Mouse (Mus musculus): ENCODE data around the gene Vps45. TPM values are rescaled to one million over a fixed set of nuclear protein-coding genes. Genes with fewer than 3 reads are reported as not detected.
A peak's percentile ranks its signal among the peaks of the same experiment; 100 is the strongest.

Gene Vps45
- 35.8 and 37.0 TPM in 2 replicates for polyA plus RNA-seq (2015; fragmentation: Nextera tagmentation; extraction: Ambion mirVana)

DNA sequence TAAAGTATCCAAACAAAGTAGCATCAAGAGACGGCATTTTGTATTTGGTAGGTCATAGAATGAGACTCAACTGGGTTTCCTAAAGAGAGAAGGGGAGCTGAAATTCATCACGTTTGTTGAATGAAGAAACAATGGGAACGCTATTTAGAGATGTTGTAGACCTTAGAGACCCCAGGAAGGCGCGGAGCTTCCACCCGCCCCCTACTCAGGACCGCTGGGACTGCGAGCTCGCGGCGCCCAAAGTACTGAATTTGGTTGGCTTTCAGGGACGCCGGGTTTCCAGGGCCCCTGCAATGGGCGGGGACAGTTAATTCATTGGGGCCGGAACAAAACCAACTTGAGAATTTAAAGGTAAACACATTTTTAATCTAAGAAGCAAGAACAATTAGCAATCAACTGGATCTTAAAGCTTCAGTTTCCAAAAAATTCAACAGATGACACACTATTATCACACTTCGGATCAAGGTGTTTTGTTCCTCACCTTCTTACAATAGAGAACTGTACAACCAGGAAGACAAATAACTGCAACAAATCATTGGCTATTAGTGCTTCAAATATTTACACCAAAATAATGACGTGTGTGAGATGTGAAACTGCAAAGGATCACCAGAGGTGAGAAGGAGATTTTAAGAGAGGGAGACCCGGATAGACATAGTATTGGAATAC lies at the start of gene Vps45:
Vps45 (minus strand) TSS at position 236 of the 666 bp plus-strand sequence.
- peak; percentile 65; the same call in 1 of the 2 replicates for ATAC-seq (ENCODE audit: insufficient number of reproducible peaks, low FRiP score, low TSS enrichment, low read depth)
- Histone ChIP-seq H3K4me1 (peaks cover 7% of the 10 kb centered on the region; the same call in 1 of the 2 replicates), H3K9me3 (no peaks in the 10 kb centered on the region), H3K36me3 (no peaks in the 10 kb centered on the region), H3K4me3 (peak within 1 kb of the TSS; percentile 72), H3K9ac (peak within 1 kb of the TSS; percentile 60), H3K27me3 (no peaks in the 10 kb centered on the region), H3K4me2 (peak within 1 kb of the TSS; percentile 73), H3K27ac (peak within 1 kb of the TSS; percentile 92)
- 1% methylated on average over 18 of the region's 18 CpGs for WGBS

DNA sequence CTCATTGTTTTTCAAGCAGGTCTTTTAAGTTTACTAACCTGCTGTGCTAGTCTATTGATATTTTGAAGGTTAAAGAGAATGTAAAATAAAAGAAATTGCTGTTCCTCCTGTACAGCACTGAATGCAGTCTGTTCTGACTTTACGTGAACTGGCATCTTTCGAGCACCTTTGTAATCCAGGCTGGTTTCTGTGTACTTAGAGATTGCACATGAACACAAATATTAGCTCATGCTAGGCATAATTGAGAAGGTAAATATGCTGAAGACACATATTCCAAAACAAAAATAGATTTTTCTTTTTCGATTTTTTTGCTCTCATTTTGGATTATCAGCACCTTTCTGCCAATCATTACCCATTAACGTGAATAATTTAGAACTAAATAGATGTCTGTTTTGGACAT lies 47.9 kb upstream of the Vps45 start:
- Histone ChIP-seq H3K4me1 (peaks cover 19% of the 10 kb centered on the region), H3K27ac (no peak overlapping the region), H3K4me3 (no peak overlapping the region), H3K9me3 (no peaks in the 10 kb centered on the region), H3K9ac (no peak overlapping the region), H3K4me2 (no peak overlapping the region), H3K27me3 (no peaks in the 10 kb centered on the region), H3K36me3 (no peaks in the 10 kb centered on the region)
- ATAC-seq (ENCODE audit: insufficient number of reproducible peaks, low FRiP score, low TSS enrichment, low read depth) = no peak
- WGBS = 84% methylated on average over 4 of the region's 4 CpGs

DNA sequence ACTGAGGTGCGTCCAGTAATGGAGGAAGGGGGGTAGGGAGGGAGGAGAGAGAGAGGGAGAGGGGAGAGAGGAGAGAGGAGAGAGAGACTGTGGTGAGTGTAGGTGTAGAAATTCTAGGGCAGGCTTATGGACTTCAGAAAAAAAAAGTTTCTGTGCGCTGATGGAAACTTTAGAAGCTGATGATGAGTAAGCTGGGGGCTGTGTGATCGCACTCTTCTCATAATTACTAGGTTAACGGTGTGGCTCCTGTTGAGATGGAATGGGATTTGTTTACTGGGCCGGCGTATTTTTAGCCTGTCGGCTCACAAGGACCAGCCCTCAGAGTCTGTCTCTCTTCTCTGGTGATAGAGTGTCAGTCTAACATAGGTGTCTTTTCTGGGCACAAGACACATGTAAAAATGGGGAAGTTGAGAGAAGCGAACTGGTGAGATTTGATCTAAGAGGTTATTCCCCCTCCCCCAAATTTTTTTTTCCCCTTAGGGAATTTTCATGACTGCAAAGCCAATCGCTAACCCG lies 47.0 kb upstream of the Vps45 start:
- peak overlapping the region; percentile 94 for H3K4me3 ChIP-seq
- peak overlapping the region; percentile 95 for H3K27ac ChIP-seq
- 5% methylated on average over 10 of the region's 10 CpGs for WGBS
- H3K9me3 ChIP-seq = no peaks in the 10 kb centered on the region
- H3K4me1 ChIP-seq = peaks cover 19% of the 10 kb centered on the region
- no peaks in the 10 kb centered on the region for H3K27me3 ChIP-seq
- no peaks in the 10 kb centered on the region for H3K36me3 ChIP-seq
- peak; percentile 31; the same call in 1 of the 2 replicates for ATAC-seq (ENCODE audit: insufficient number of reproducible peaks, low FRiP score, low TSS enrichment, low read depth)
- peak overlapping the region; percentile 84 for H3K9ac ChIP-seq
- H3K4me2 ChIP-seq = peak overlapping the region; percentile 76

DNA sequence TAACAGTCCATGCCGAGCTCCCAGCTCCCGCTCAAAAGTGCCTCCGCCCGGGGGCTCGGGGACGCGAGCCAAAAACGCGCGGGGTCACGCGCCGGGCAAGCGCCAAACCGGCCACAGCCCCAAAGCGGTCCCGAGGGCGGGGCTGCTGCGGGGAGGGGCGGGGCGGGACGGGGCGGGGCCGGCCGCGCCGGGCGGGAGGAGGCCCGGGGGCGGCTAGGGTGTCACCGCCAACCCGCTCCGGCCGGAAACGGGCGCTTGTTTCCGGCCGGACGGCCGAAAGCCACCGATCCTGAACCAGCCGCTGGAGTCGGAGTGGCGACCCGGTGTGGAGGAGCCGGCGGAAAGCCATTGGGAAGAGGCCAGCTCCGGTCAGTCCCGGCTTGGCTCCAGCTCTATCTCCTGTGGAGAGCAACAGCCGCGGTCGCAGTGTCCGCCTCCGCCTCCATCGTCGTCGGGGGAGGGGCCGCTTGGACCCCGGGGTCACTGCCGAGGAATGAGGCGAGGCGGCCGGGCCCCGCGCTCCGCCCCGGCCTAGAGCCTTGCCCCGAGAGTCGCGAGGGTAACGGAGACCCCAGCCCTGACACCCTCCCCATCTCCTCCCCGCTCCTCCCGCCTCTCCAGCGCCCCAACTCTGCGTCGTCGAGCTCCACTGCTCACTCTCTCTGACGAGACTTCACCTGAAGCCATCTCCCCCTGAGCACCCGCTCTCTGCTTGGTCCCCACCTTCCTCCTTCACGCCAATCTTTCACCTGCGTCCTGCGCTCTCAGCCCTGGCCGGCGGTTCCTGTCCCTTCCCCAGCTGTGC lies 46.2 kb upstream of the Vps45 start, which contains the start of gene Otud7b:
Otud7b (plus strand) TSS at position 267 of the 805 bp plus-strand sequence.
- Histone ChIP-seq H3K9ac (peak within 1 kb of the TSS; percentile 84), H3K9me3 (no peaks in the 10 kb centered on the region), H3K27me3 (no peaks in the 10 kb centered on the region), H3K4me3 (peak within 1 kb of the TSS; percentile 94), H3K36me3 (no peaks in the 10 kb centered on the region), H3K27ac (peak within 1 kb of the TSS; percentile 95), H3K4me2 (peak within 1 kb of the TSS; percentile 76), H3K4me1 (peaks cover 19% of the 10 kb centered on the region)
- under 1% methylated on average over 80 of the region's 84 CpGs for WGBS
- ATAC-seq (ENCODE audit: insufficient number of reproducible peaks, low FRiP score, low TSS enrichment, low read depth) = peak; percentile 86

DNA sequence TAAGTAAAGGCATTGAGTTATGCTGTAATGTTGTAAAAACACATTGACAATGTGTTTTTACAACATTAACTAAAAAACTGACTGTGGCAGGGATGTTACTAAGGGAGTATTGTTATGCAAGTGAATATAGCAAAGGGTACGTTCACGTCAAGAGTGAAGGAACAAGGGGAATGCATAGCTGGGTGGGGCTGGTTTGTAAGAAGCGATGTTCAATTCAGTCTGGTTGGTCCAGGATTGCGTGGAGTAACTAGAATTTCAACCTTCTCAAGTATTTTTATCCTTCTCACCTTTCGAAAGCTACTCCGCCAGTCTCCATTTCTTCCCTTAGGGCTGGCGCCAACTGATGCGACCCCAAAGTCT lies 45.6 kb upstream of the Vps45 start:
- H3K4me3 ChIP-seq = peak overlapping the region; percentile 94
- under 1% methylated on average over 8 of the region's 8 CpGs for WGBS
- peak; percentile 33; the same call in 1 of the 2 replicates for ATAC-seq (ENCODE audit: insufficient number of reproducible peaks, low FRiP score, low TSS enrichment, low read depth)

DNA sequence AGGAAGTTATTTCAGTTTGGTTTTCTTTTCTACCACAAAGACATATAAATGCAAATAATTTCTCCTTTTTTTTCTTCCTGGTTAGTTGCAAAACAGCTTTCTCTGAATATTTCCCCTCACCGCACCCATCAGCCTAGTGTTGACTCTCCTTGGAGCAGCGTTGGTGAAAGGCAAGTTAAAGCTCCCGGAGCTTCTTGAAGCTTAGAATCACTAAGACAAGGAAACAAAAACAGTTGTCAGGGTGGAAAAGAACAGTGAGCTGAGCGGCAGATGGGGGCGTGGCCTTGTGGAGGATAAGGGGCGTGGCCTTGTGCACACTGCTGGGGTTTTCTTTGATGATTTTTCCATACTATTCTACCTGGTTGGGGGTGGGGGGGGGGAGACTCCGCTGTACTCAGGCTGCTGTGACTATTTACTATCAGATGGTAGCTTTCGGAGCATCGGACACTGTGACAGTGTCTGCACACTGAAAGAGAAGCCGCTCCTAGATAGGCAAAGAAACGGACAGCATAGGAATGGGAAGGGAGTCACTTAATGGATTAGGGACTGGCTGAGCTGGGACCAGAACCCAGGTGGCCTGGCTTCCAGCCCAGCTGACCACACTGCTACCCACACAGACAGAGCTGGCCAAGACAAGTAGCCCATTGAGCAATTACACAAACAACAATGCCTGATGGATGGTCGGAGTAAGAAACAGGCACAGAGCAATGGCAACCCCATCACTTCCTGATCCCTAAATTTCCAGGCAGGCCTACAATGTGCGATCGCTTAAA lies 44.0 kb upstream of the Vps45 start:
- Histone ChIP-seq H3K9ac (no peak overlapping the region), H3K4me1 (peaks cover 21% of the 10 kb centered on the region), H3K4me2 (peak overlapping the region; percentile 36), H3K4me3 (peak overlapping the region; percentile 9; the same call in 1 of the 2 replicates), H3K27ac (no peak overlapping the region), H3K9me3 (no peaks in the 10 kb centered on the region), H3K27me3 (no peaks in the 10 kb centered on the region), H3K36me3 (no peaks in the 10 kb centered on the region)
- WGBS = 29% methylated on average over 14 of the region's 14 CpGs
- peak; percentile 27; the same call in 1 of the 2 replicates for ATAC-seq (ENCODE audit: insufficient number of reproducible peaks, low FRiP score, low TSS enrichment, low read depth)

More for the DNA sequence above, 45.6 kb upstream of the Vps45 start:
- Histone ChIP-seq H3K9me3 (no peaks in the 10 kb centered on the region), H3K9ac (peak overlapping the region; percentile 84; the same call in 1 of the 2 replicates), H3K4me1 (peaks cover 19% of the 10 kb centered on the region), H3K27ac (peak overlapping the region; percentile 95), H3K4me2 (peak overlapping the region; percentile 76), H3K27me3 (no peaks in the 10 kb centered on the region), H3K36me3 (no peaks in the 10 kb centered on the region)

DNA sequence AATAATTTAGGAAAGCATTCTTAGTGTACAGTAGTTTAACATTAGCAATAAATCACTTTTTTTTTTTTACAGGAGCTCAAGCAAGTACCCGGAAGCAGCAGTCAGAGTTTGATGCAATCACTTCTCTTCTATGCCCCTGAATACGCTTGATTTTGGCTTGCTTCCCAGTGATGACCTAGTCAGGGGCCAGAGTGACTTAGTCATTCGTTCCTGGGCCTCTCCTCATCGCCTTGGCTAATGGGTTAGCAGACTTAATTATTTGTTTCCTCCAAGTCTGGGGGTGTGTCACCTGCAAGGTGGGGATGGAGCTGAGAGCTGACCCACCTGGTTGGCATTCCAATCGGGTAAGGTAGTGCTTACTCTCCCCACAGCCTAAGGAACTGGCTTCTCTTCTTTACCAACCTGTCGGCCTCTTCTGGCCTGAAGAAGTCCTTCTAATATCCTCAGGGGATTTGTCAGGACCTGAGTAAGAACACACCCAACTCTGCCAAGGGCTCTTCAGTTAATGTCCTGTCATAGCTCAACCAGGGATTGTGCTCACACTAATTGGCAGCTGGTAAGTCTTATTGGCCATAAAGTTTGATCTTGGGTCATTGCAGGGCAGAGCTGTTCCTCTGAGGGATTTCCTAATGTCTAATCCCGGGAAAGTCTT lies 40.5 kb upstream of the Vps45 start:
- Histone ChIP-seq H3K9ac (no peak overlapping the region), H3K27me3 (no peaks in the 10 kb centered on the region), H3K9me3 (no peaks in the 10 kb centered on the region), H3K4me2 (no peak overlapping the region), H3K4me3 (no peak overlapping the region), H3K27ac (no peak overlapping the region), H3K36me3 (no peaks in the 10 kb centered on the region), H3K4me1 (peaks cover 15% of the 10 kb centered on the region)
- 38% methylated on average over 7 of the region's 7 CpGs for WGBS
- ATAC-seq (ENCODE audit: insufficient number of reproducible peaks, low FRiP score, low TSS enrichment, low read depth) = no peak

DNA sequence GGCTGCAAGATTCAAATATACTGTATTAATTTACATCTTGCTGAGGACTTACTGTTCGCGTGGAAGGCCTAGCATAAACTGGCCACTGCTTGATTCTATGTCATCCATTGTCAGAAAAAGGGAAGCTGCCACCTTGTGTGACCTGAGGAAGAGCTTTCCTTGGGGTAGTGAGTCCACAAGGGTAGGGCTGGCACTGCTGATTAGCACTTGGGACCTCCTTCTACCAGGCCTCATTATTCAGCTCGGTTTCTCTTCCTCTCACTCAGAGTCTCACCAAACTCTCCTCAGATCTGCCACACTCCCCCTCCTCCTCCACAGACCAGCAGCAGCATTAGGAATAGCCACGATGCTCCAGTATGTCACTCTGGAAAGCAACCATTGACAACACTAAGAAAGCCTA lies 39.9 kb upstream of the Vps45 start:
- WGBS = 60% methylated on average over 4 of the region's 4 CpGs
- H3K9ac ChIP-seq = no peak overlapping the region
- H3K27me3 ChIP-seq = no peaks in the 10 kb centered on the region
- H3K36me3 ChIP-seq = no peaks in the 10 kb centered on the region
- no peaks in the 10 kb centered on the region for H3K9me3 ChIP-seq
- H3K4me3 ChIP-seq = no peak overlapping the region
- peaks cover 14% of the 10 kb centered on the region for H3K4me1 ChIP-seq
- H3K27ac ChIP-seq = no peak overlapping the region
- no peak overlapping the region for H3K4me2 ChIP-seq
- ATAC-seq (ENCODE audit: insufficient number of reproducible peaks, low FRiP score, low TSS enrichment, low read depth) = no peak

- no peaks in the 10 kb centered on the region for H3K9me3 ChIP-seq
- H3K4me2 ChIP-seq = no peak overlapping the region
- H3K9ac ChIP-seq = no peak overlapping the region
- H3K27me3 ChIP-seq = no peaks in the 10 kb centered on the region
- no peak overlapping the region for H3K27ac ChIP-seq
- ATAC-seq (ENCODE audit: insufficient number of reproducible peaks, low FRiP score, low TSS enrichment, low read depth) = no peak
- H3K4me1 ChIP-seq = peaks cover 2% of the 10 kb centered on the region; the same call in 1 of the 2 replicates
- WGBS = 81% methylated on average over 13 of the region's 13 CpGs
- no peaks in the 10 kb centered on the region for H3K36me3 ChIP-seq
- no peak overlapping the region for H3K4me3 ChIP-seq
Measured at GRCm38 (mm10) chr3:96094203-96094602, 35.9 kb upstream of the Vps45 start.

DNA sequence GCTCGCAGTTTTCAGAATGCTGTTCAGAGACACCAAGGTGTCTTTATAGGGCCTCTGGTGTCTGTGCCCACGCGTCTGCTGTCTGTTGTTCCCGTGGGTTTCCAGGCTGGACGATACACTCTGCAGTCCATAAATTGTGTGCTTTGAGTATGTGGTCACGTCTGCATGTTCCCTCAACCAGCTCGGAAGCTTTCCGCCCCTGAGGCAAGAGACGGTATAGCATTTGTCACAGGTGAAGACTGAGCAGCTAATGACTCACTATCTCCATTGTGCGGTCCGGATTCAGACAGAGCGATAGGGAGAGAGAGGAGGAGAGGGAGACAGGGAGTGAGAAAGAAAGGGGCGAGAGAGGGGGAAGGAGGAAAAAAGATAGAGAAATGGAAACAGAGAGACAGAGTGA lies 35.2 kb upstream of the Vps45 start:
- Histone ChIP-seq H3K4me3 (no peak overlapping the region), H3K4me2 (no peak overlapping the region), H3K27me3 (no peaks in the 10 kb centered on the region), H3K36me3 (no peaks in the 10 kb centered on the region), H3K27ac (no peak overlapping the region), H3K4me1 (no peaks in the 10 kb centered on the region), H3K9me3 (no peaks in the 10 kb centered on the region), H3K9ac (no peak overlapping the region)
- ATAC-seq (ENCODE audit: insufficient number of reproducible peaks, low FRiP score, low TSS enrichment, low read depth) = no peak
- WGBS = 59% methylated on average over 13 of the region's 13 CpGs

GRCm38 (mm10) chr3:96091966-96092365 lies 33.7 kb upstream of the Vps45 start:
- H3K4me3 ChIP-seq = no peak overlapping the region
- no peaks in the 10 kb centered on the region for H3K4me1 ChIP-seq
- H3K9ac ChIP-seq = no peak overlapping the region
- ATAC-seq (ENCODE audit: insufficient number of reproducible peaks, low FRiP score, low TSS enrichment, low read depth) = no peak
- no peaks in the 10 kb centered on the region for H3K9me3 ChIP-seq
- no peak overlapping the region for H3K4me2 ChIP-seq
- WGBS = 43% methylated on average over 6 of the region's 6 CpGs
- no peak overlapping the region for H3K27ac ChIP-seq
- no peaks in the 10 kb centered on the region for H3K36me3 ChIP-seq
- no peaks in the 10 kb centered on the region for H3K27me3 ChIP-seq
